Mouse (Mus musculus): ENCODE results near the gene Ndufs6. TPM values are rescaled to one million over a fixed set of nuclear protein-coding genes. Genes with fewer than 3 reads are reported as not detected.
A peak's percentile ranks its signal among the peaks of the same experiment; 100 is the strongest.

The Ndufs6 gene
- polyA plus RNA-seq, 1 experiment from 2014 or later = 367 TPM

DNA sequence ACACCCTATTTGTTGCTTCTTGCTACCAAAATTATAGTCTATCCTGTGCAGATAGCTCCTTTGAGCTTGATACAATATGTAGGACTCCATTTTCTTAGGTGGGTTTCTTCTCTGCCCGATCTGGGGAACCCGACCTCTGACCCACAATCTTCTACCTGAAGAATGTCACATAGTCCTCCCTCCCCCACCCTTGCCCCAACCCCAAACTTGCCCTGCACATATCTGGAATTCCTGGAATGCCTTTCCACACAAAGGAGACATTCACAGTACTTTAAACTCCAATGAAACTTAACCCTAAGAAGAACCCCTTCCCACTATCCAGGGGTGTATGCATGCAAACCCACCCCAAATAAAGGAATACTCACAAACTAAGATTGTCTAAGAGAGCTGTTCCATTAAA is 17.8 kb upstream of the Ndufs6 start:
- no peaks in the 10 kb centered on the region for H3K36me3 ChIP-seq
- H3K4me2 ChIP-seq (replicated peaks) = no peak overlapping the region
- H3K27me3 ChIP-seq = no peaks in the 10 kb centered on the region
- no peaks in the 10 kb centered on the region for H3K9me3 ChIP-seq (replicated peaks)
- no peaks in the 10 kb centered on the region for H3K4me1 ChIP-seq
- no peak overlapping the region for H3K27ac ChIP-seq (replicated peaks)
- no peak for ATAC-seq (ENCODE audit: insufficient number of reproducible peaks, low FRiP score, low TSS enrichment, low read depth)
- no peak overlapping the region for H3K9ac ChIP-seq
- no peak overlapping the region for H3K4me3 ChIP-seq (replicated peaks)
- 17% methylated on average over 2 of the region's 2 CpGs for WGBS

DNA sequence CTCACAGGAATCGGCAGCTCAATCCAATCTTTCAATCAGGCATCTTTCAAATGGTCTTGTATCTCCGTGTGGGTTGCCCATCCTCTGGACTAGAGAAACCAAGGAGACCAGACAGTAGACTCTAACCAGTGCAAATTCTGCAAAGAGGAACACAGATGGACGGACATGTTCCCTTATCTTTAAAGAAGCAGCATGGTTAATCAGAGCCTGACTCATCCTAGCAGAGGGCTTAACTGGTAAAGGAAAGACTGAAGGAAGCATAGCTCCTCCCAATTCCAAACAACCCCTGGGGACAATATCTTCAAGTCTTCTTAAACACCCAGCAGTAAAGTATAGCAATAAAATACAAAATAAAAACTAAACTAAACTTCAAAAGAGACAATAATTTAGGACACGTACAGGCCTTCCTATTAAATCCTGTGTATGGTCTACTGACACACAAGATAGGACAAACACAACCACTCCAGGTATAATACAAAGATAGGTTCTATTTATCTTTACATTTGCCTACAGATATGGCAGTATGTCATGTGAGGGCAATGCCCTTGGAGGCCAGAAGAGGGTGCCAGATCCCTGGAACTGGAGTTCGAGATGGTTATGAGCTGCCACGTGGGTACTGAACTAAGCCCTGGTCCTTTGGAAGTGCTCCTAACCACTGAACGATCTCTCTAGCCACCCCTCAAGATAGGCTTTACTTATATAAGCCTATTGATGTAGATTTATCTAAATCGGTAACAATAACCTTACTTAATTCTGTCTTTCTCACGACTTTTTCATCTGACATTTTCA is 17.0 kb upstream of the Ndufs6 start:
- Histone ChIP-seq H3K9ac (no peak overlapping the region), H3K27me3 (no peaks in the 10 kb centered on the region), H3K36me3 (no peaks in the 10 kb centered on the region), H3K4me3 (replicated peaks) (no peak overlapping the region), H3K9me3 (replicated peaks) (no peaks in the 10 kb centered on the region), H3K4me2 (replicated peaks) (no peak overlapping the region), H3K27ac (replicated peaks) (no peak overlapping the region), H3K4me1 (no peaks in the 10 kb centered on the region)
- no peak for ATAC-seq (ENCODE audit: insufficient number of reproducible peaks, low FRiP score, low TSS enrichment, low read depth)
- WGBS = 79% methylated on average over 9 of the region's 9 CpGs

DNA sequence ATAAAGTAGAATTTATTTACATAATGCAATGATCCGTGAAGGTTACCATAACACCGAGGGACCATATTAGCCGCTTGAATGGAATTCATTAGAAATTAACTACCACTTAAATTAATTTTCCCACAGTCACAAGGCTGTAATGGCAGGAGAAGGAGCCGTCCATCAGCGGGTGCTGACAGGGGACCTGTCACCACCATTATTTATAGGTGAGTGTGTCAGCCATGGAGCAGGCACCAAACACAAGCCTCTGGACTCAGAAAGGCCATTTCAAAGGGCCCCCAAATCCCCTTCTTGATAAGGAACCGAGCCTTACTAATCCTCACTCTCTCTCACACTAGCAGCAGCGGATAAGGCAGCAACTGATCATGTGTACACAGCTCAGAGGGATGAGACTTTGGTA is 8.4 kb upstream of the Ndufs6 start:
- Histone ChIP-seq H3K27ac (replicated peaks) (no peak overlapping the region), H3K36me3 (no peaks in the 10 kb centered on the region), H3K9me3 (replicated peaks) (no peaks in the 10 kb centered on the region), H3K4me3 (replicated peaks) (no peak overlapping the region), H3K9ac (no peak overlapping the region), H3K27me3 (no peaks in the 10 kb centered on the region), H3K4me1 (peaks cover 2% of the 10 kb centered on the region), H3K4me2 (replicated peaks) (no peak overlapping the region)
- WGBS = 62% methylated on average over 7 of the region's 7 CpGs
- ATAC-seq (ENCODE audit: insufficient number of reproducible peaks, low FRiP score, low TSS enrichment, low read depth) = no peak

DNA sequence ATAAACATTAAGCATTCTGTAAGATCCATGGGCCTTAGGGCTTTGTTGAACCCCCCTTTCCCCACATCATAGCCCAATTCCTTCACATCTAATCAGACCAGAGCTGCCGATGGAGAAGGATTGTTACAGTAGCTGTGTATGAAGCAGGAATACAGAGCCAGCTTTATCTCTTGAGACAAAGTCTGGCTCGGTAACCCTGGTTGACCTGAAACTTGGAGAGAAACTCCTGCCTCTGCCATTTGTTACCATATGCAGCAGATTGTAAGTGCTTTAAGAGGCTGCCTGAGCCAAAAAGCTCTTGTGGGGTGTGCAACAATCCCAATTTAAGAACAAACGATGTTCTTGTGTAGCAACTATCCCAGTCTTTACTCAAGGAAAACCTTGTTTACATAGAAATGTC is 3.4 kb upstream of the Ndufs6 start:
- H3K4me2 ChIP-seq (replicated peaks) = peak overlapping the region; percentile 78
- no peaks in the 10 kb centered on the region for H3K27me3 ChIP-seq
- H3K4me3 ChIP-seq (replicated peaks) = peak overlapping the region; percentile 86
- ATAC-seq (ENCODE audit: insufficient number of reproducible peaks, low FRiP score, low TSS enrichment, low read depth) = no peak
- no peak overlapping the region for H3K27ac ChIP-seq (replicated peaks)
- H3K36me3 ChIP-seq = no peaks in the 10 kb centered on the region
- peak overlapping the region; percentile 67 for H3K9ac ChIP-seq
- WGBS = 66% methylated on average over 3 of the region's 3 CpGs
- H3K9me3 ChIP-seq (replicated peaks) = no peaks in the 10 kb centered on the region
- H3K4me1 ChIP-seq = peaks cover 26% of the 10 kb centered on the region

DNA sequence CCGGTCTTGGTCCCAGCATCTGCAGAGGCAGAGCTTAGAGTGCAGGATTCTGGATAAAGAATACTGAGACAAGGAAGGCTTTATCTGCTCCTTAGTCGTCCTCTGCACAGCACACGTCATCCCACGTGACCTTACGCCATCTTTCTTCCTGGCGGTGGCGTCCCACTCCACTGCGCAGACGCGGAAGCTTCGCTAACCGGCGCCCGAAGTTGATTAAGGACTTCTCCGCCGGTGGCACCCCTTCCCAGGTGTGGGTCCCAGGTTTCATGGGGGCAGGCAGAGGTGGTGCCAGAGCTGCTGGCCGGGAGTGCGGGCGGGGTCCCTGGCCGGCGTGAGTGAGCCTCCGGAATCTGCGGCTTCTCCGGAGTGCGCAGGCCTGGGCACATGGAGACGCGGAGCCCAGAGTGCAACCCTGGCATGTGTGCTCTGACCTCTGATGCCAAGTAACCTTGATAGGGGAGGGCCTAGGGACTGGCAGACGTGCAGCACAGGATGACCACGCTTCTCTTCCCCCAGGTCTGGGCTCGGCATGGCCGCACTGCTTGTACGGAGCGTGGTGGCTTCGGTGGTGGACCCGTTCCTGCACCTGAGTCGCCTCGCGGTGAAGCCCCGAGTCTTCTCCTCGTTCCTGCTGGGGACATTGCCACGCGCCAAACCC is 2.6 kb upstream of the Ndufs6 start:
- no peaks in the 10 kb centered on the region for H3K9me3 ChIP-seq (replicated peaks)
- ATAC-seq (ENCODE audit: insufficient number of reproducible peaks, low FRiP score, low TSS enrichment, low read depth) = peak; percentile 82
- H3K4me3 ChIP-seq (replicated peaks) = peak overlapping the region; percentile 86
- under 1% methylated on average over 42 of the region's 42 CpGs for WGBS
- H3K4me2 ChIP-seq (replicated peaks) = peak overlapping the region; percentile 78
- H3K36me3 ChIP-seq = no peaks in the 10 kb centered on the region
- no peaks in the 10 kb centered on the region for H3K27me3 ChIP-seq
- peaks cover 32% of the 10 kb centered on the region for H3K4me1 ChIP-seq
- peak overlapping the region; percentile 71; the same call in 1 of the 2 replicates for H3K27ac ChIP-seq (replicated peaks)
- peak overlapping the region; percentile 67 for H3K9ac ChIP-seq

DNA sequence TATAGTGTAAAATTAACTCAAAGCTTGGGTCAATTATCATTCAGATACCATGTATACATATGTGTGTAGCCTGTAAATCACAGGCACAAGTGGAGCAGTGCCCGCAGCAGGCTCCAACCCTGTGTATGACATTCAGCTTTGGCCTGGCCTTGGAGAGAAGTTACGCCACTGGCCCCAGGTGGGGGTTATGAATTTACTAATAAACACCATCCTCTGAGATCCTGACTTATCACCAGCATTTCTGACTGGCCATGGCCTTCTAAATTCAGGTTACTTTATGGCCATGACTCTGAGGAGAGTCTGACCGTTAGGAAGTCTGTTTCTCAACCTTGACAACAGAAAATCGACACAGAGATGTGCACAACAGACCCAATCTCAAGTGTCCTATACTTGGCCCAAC is 4.9 kb downstream of the Ndufs6 start:
- peaks cover 13% of the 10 kb centered on the region for H3K4me1 ChIP-seq
- no peak for ATAC-seq (ENCODE audit: insufficient number of reproducible peaks, low FRiP score, low TSS enrichment, low read depth)
- no peak overlapping the region for H3K4me2 ChIP-seq (replicated peaks)
- 93% methylated on average over 4 of the region's 4 CpGs for WGBS
- no peak overlapping the region for H3K4me3 ChIP-seq (replicated peaks)
- H3K9ac ChIP-seq = no peak overlapping the region
- no peaks in the 10 kb centered on the region for H3K27me3 ChIP-seq
- H3K27ac ChIP-seq (replicated peaks) = no peak overlapping the region
- H3K9me3 ChIP-seq (replicated peaks) = no peaks in the 10 kb centered on the region
- peaks cover 57% of the 10 kb centered on the region for H3K36me3 ChIP-seq

DNA sequence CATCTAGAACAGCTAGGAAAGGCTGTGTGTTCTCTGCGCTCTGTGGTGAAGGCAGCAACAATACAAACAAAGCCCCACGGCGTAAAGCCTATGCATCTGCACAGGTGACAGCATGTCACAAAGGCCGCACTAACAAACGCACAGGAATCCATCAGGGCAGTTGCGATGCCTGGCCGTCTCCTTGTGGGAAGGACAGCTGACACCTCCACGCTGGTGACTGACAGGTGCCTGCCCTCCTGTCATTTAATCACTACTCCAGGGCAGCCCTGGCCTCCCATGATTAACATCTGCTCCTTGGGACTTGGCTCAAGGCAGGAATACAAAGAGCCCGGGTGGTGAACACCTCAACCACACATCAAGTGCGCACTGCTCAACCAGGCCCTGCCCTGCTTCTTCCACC is 5.7 kb downstream of the Ndufs6 start:
- no peak for ATAC-seq (ENCODE audit: insufficient number of reproducible peaks, low FRiP score, low TSS enrichment, low read depth)
- Histone ChIP-seq H3K9me3 (replicated peaks) (no peaks in the 10 kb centered on the region), H3K27me3 (no peaks in the 10 kb centered on the region), H3K4me1 (peaks cover 11% of the 10 kb centered on the region), H3K4me2 (replicated peaks) (no peak overlapping the region), H3K4me3 (replicated peaks) (no peak overlapping the region), H3K27ac (replicated peaks) (no peak overlapping the region), H3K36me3 (peaks cover 64% of the 10 kb centered on the region), H3K9ac (no peak overlapping the region)
- WGBS = 84% methylated on average over 10 of the region's 10 CpGs

DNA sequence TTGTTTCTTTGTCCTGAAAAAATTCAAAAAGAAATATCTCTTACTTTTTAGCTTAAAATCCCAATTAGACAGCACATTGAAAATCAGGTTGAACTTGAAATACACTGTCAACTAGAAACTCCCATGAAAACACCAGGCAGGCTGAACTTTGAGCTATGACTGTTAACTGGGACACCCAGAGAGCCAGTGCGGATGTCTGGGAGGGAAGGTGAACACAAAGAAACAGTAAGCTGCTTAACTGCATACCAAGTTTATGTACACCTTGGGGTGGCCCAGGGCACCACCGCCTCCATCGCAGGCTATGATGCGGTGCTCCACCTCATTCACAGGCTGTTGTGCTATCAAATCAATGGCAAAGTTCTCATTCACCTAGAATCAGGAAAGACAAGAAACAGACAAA is 8.3 kb downstream of the Ndufs6 start:
- 91% methylated on average over 4 of the region's 4 CpGs for WGBS
- no peak overlapping the region for H3K4me2 ChIP-seq (replicated peaks)
- no peaks in the 10 kb centered on the region for H3K9me3 ChIP-seq (replicated peaks)
- no peak overlapping the region for H3K27ac ChIP-seq (replicated peaks)
- H3K4me3 ChIP-seq (replicated peaks) = no peak overlapping the region
- no peaks in the 10 kb centered on the region for H3K4me1 ChIP-seq
- ATAC-seq (ENCODE audit: insufficient number of reproducible peaks, low FRiP score, low TSS enrichment, low read depth) = no peak
- no peaks in the 10 kb centered on the region for H3K27me3 ChIP-seq
- no peak overlapping the region for H3K9ac ChIP-seq
- peaks cover 65% of the 10 kb centered on the region for H3K36me3 ChIP-seq

DNA sequence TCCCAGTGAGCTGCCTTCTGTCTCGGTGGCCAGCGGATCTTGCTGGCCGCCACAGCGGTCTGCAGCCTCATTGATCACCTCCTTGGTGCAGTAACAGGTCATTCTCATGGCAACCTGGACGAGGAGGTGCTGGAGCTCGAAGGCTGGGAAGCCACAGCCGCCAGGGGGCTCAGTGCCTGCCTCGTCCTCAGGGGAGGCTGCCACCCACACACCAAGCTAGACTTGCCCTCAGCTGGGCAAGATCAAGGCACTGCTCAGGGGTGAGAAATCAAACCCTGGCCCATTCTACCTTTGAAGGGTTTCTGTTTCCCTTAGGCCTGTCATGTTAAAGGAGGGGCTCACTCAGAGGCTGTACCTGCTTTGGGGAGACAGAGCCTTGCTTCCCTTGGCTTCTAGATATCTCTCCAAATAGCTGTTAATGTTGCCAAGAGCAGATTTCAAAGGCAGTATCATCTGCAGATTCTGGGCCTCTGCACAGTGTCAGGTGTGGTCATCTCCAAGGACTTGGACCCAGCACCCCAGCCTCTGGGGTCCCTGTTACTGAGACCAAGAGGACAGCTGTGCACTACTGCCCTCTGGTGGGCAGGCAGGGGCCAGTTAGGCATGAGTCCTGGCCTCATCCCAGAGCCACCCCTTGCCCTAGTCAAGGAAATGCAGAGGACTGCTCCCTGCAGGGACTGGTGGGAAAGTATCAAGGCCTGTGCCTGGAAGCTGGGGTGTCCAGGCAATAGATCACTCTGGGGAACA is 18.0 kb downstream of the Ndufs6 start:
- no peak overlapping the region for H3K27ac ChIP-seq (replicated peaks)
- no peaks in the 10 kb centered on the region for H3K9me3 ChIP-seq (replicated peaks)
- no peak overlapping the region for H3K4me3 ChIP-seq (replicated peaks)
- no peak overlapping the region for H3K9ac ChIP-seq
- no peaks in the 10 kb centered on the region for H3K4me1 ChIP-seq
- H3K4me2 ChIP-seq (replicated peaks) = no peak overlapping the region
- ATAC-seq (ENCODE audit: insufficient number of reproducible peaks, low FRiP score, low TSS enrichment, low read depth) = peak; percentile 35; the same call in 1 of the 2 replicates
- no peaks in the 10 kb centered on the region for H3K27me3 ChIP-seq
- no peaks in the 10 kb centered on the region for H3K36me3 ChIP-seq
- WGBS = 17% methylated on average over 8 of the region's 8 CpGs

DNA sequence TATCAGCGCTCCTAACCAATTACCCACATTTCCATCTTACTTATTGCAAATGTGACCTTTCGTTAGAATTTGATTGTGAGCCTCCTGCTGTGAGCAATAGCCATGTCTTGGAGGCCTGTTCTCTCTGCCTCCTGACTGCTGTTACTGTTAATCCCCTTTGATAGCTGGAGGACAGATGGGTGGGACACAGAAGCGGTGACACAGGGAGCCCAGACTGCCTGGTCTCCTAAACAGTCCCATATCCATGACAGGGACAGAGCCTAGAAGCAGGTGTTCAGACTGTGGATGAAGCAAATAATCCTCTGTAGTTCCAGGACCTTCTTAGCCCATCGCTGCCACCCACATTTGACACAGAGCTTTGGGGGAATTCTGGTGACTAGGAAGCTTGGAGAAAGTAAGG is 21.9 kb downstream of the Ndufs6 start:
- H3K4me2 ChIP-seq (replicated peaks) = no peak overlapping the region
- no peaks in the 10 kb centered on the region for H3K36me3 ChIP-seq
- H3K9me3 ChIP-seq (replicated peaks) = no peaks in the 10 kb centered on the region
- no peak for ATAC-seq (ENCODE audit: insufficient number of reproducible peaks, low FRiP score, low TSS enrichment, low read depth)
- no peaks in the 10 kb centered on the region for H3K4me1 ChIP-seq
- no peak overlapping the region for H3K9ac ChIP-seq
- no peak overlapping the region for H3K4me3 ChIP-seq (replicated peaks)
- H3K27ac ChIP-seq (replicated peaks) = no peak overlapping the region
- no peaks in the 10 kb centered on the region for H3K27me3 ChIP-seq
- 49% methylated on average over 4 of the region's 4 CpGs for WGBS

DNA sequence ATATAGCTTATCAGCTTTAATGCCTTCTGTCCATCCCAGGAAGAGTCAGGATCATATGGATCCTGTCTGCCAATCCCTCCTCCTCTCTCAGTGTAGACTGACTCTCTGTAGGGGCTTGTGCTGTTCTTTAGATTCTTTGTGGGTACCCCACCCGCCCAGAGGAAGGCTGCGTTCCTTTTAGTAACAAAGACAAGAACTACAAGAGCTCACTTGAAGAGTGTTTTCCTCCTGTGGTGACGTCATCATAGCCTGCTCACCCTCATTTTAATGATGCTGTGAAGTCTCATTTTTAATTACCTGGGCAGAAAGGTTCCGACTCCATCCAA is 22.3 kb downstream of the Ndufs6 start:
- no peak overlapping the region for H3K27ac ChIP-seq (replicated peaks)
- WGBS = 38% methylated on average over 4 of the region's 4 CpGs
- no peak overlapping the region for H3K9ac ChIP-seq
- ATAC-seq (ENCODE audit: insufficient number of reproducible peaks, low FRiP score, low TSS enrichment, low read depth) = no peak
- H3K9me3 ChIP-seq (replicated peaks) = no peaks in the 10 kb centered on the region
- H3K36me3 ChIP-seq = no peaks in the 10 kb centered on the region
- H3K4me3 ChIP-seq (replicated peaks) = no peak overlapping the region
- no peak overlapping the region for H3K4me2 ChIP-seq (replicated peaks)
- no peaks in the 10 kb centered on the region for H3K4me1 ChIP-seq
- no peaks in the 10 kb centered on the region for H3K27me3 ChIP-seq

All from embryonic facial prominence, embryonic 15.5 days (tissue).